Mouse (Mus musculus): ENCODE results near the gene Cstl1. TPM values are rescaled to one million over a fixed set of nuclear protein-coding genes. Genes with fewer than 3 reads are reported as not detected.

Gene Cstl1
- polyA plus RNA-seq (2012; fragmentation: generic; extraction: Trizol) = 0.07 TPM

GRCm38 (mm10) chr2:148750058-148750457 is at the start of gene Cstl1:
Cstl1 (plus strand) TSS chr2:148750358.
- H3K36me3 ChIP-seq (ENCODE audit: control insufficient read depth, insufficient read depth) = no peaks in the 10 kb centered on the region
- TF ChIP-seq MYOG (IDR thresholded peaks at IDR 0.05; ENCODE audit: control insufficient read depth in 1 of 3, insufficient read depth in 1 of 3, insufficient read length in 2 of 3, low read depth in 2 of 3) = no peak
- TF ChIP-seq MYOD1 (IDR thresholded peaks at IDR 0.05; ENCODE audit: control insufficient read depth in 1 of 3, insufficient read length in 2 of 3, low read depth in 2 of 3) = no peak
- TF ChIP-seq TCF12 (IDR thresholded peaks at IDR 0.05; ENCODE audit: insufficient read depth, poor library complexity, severe bottlenecking) = no peak
- TF ChIP-seq USF1 (IDR thresholded peaks at IDR 0.05; ENCODE audit: low read depth) = no peak
- no peak for TF ChIP-seq SRF (IDR thresholded peaks at IDR 0.05; ENCODE audit: control insufficient read depth, insufficient read length, low read depth)
- H3K4me3 ChIP-seq = no peak within 1 kb of the TSS
- no peaks in the 10 kb centered on the region for H3K27me3 ChIP-seq (ENCODE audit: control insufficient read depth, insufficient read depth, insufficient read length)
- no peak within 1 kb of the TSS for H3K4me2 ChIP-seq (ENCODE audit: low read depth)
- H3ac ChIP-seq (ENCODE audit: control insufficient read depth, insufficient read length) = no peak within 1 kb of the TSS
- no peaks in the 10 kb centered on the region for H3K79me2 ChIP-seq (ENCODE audit: control insufficient read depth, insufficient read depth)

- no peaks in the 10 kb centered on the region for H3K27me3 ChIP-seq (ENCODE audit: control insufficient read depth, insufficient read depth, insufficient read length)
Observed at GRCm38 (mm10) chr2:148706409-148707201, 43.6 kb upstream of the Cstl1 start.

GRCm38 (mm10) chr2:148707202-148707530 is 43.0 kb upstream of the Cstl1 start:
- Histone ChIP-seq H3K27me3 (ENCODE audit: control insufficient read depth, insufficient read depth, insufficient read length) (no peaks in the 10 kb centered on the region), H3K79me2 (ENCODE audit: control insufficient read depth, insufficient read depth) (no peaks in the 10 kb centered on the region), H3K36me3 (ENCODE audit: control insufficient read depth, insufficient read depth) (peaks cover 30% of the 10 kb centered on the region), H3K4me3 (no peak overlapping the region), H3K4me2 (ENCODE audit: low read depth) (no peak overlapping the region), H3ac (ENCODE audit: control insufficient read depth, insufficient read length) (no peak overlapping the region)
- TF ChIP-seq POLR2A (IDR thresholded peaks at IDR 0.05; ENCODE audit: insufficient read length, low read depth) (no peak), USF1 (IDR thresholded peaks at IDR 0.05; ENCODE audit: low read depth) (no peak), TCF12 (IDR thresholded peaks at IDR 0.05; ENCODE audit: insufficient read depth, poor library complexity, severe bottlenecking) (no peak), E2F4 (IDR thresholded peaks at IDR 0.05; ENCODE audit: insufficient read depth) (no peak), REST (IDR thresholded peaks at IDR 0.05; ENCODE audit: insufficient read depth, insufficient read length) (no peak)

More at GRCm38 (mm10) chr2:148706409-148707201, 43.6 kb upstream of the Cstl1 start:
- H3K4me3 ChIP-seq = no peak overlapping the region
- TF ChIP-seq POLR2AphosphoS2 (IDR thresholded peaks at IDR 0.05; ENCODE audit: insufficient read length, low read depth) (peak; percentile 6), TCF12 (IDR thresholded peaks at IDR 0.05; ENCODE audit: insufficient read depth, poor library complexity, severe bottlenecking) (no peak)
- H3K36me3 ChIP-seq (ENCODE audit: control insufficient read depth, insufficient read depth) = peaks cover 32% of the 10 kb centered on the region
- no peak overlapping the region for H3ac ChIP-seq (ENCODE audit: control insufficient read depth, insufficient read length)
- no peak overlapping the region for H3K4me2 ChIP-seq (ENCODE audit: low read depth)
- no peaks in the 10 kb centered on the region for H3K79me2 ChIP-seq (ENCODE audit: control insufficient read depth, insufficient read depth)

GRCm38 (mm10) chr2:148712326-148712725 is 37.8 kb upstream of the Cstl1 start:
- no peak overlapping the region for H3K4me3 ChIP-seq
- H3ac ChIP-seq (ENCODE audit: control insufficient read depth, insufficient read length) = no peak overlapping the region
- no peak overlapping the region for H3K4me2 ChIP-seq (ENCODE audit: low read depth)
- peaks cover 26% of the 10 kb centered on the region for H3K79me2 ChIP-seq (ENCODE audit: control insufficient read depth, insufficient read depth)
- no peaks in the 10 kb centered on the region for H3K27me3 ChIP-seq (ENCODE audit: control insufficient read depth, insufficient read depth, insufficient read length)
- peaks cover 23% of the 10 kb centered on the region for H3K36me3 ChIP-seq (ENCODE audit: control insufficient read depth, insufficient read depth)
- TF ChIP-seq REST (IDR thresholded peaks at IDR 0.05; ENCODE audit: insufficient read depth, insufficient read length) = no peak

GRCm38 (mm10) chr2:148717072-148717471 is 33.1 kb upstream of the Cstl1 start:
- Histone ChIP-seq H3K4me2 (ENCODE audit: low read depth) (peak overlapping the region; percentile 1), H3K4me3 (no peak overlapping the region), H3K36me3 (ENCODE audit: control insufficient read depth, insufficient read depth) (peaks cover 5% of the 10 kb centered on the region), H3ac (ENCODE audit: control insufficient read depth, insufficient read length) (no peak overlapping the region), H3K79me2 (ENCODE audit: control insufficient read depth, insufficient read depth) (peaks cover 47% of the 10 kb centered on the region), H3K27me3 (ENCODE audit: control insufficient read depth, insufficient read depth, insufficient read length) (no peaks in the 10 kb centered on the region)
- TF ChIP-seq MYOD1 (IDR thresholded peaks at IDR 0.05; ENCODE audit: control insufficient read depth in 1 of 3, insufficient read length in 2 of 3, low read depth in 2 of 3) (peak in 1 of 3 experiments; percentile 35), SRF (IDR thresholded peaks at IDR 0.05; ENCODE audit: control insufficient read depth, insufficient read length, low read depth) (no peak), TCF12 (IDR thresholded peaks at IDR 0.05; ENCODE audit: insufficient read depth, poor library complexity, severe bottlenecking) (no peak), MYOG (IDR thresholded peaks at IDR 0.05; ENCODE audit: control insufficient read depth in 1 of 3, insufficient read depth in 1 of 3, insufficient read length in 2 of 3, low read depth in 2 of 3) (peak in 2 of 3 experiments; percentile 23 to 31), POLR2A (IDR thresholded peaks at IDR 0.05; ENCODE audit: insufficient read length, low read depth) (no peak), USF1 (IDR thresholded peaks at IDR 0.05; ENCODE audit: low read depth) (no peak), POLR2AphosphoS2 (IDR thresholded peaks at IDR 0.05; ENCODE audit: insufficient read length, low read depth) (no peak)

- TF ChIP-seq SRF (IDR thresholded peaks at IDR 0.05; ENCODE audit: control insufficient read depth, insufficient read length, low read depth) = peak; percentile 78
- TF ChIP-seq CEBPB (IDR thresholded peaks at IDR 0.05; ENCODE audit: insufficient read depth, poor library complexity, severe bottlenecking) = 0 out of 2 replicates have a peak, but pooled peaks have one; percentile 6
- no peak for TF ChIP-seq MYOG (IDR thresholded peaks at IDR 0.05; ENCODE audit: control insufficient read depth in 1 of 3, insufficient read depth in 1 of 3, insufficient read length in 2 of 3, low read depth in 2 of 3)
- no peak for TF ChIP-seq POLR2A (IDR thresholded peaks at IDR 0.05; ENCODE audit: insufficient read length, low read depth)
- no peak for TF ChIP-seq USF1 (IDR thresholded peaks at IDR 0.05; ENCODE audit: low read depth)
- TF ChIP-seq POLR2AphosphoS2 (IDR thresholded peaks at IDR 0.05; ENCODE audit: insufficient read length, low read depth) = no peak
- no peak overlapping the region for H3K4me3 ChIP-seq
Observed at GRCm38 (mm10) chr2:148719271-148719995, 30.7 kb upstream of the Cstl1 start.

More at GRCm38 (mm10) chr2:148719271-148719995, 30.7 kb upstream of the Cstl1 start:
- H3ac ChIP-seq (ENCODE audit: control insufficient read depth, insufficient read length) = no peak overlapping the region
- peaks cover 56% of the 10 kb centered on the region for H3K79me2 ChIP-seq (ENCODE audit: control insufficient read depth, insufficient read depth)
- no peaks in the 10 kb centered on the region for H3K27me3 ChIP-seq (ENCODE audit: control insufficient read depth, insufficient read depth, insufficient read length)
- peak overlapping the region; percentile 49 for H3K4me2 ChIP-seq (ENCODE audit: low read depth)
- H3K36me3 ChIP-seq (ENCODE audit: control insufficient read depth, insufficient read depth) = no peaks in the 10 kb centered on the region
